Mouse (Mus musculus): ENCODE data around the gene Gpt2. TPM values are rescaled to one million over a fixed set of nuclear protein-coding genes. Genes with fewer than 3 reads are reported as not detected.

The Gpt2 gene
- total RNA-seq (2018; cell fraction: chromatin; rRNA removed), result 10 to 100 TPM in 5 of 26 experiments, 1 to 10 TPM in 21; 3.0 to 16.1 (median 7.1) TPM
- total RNA-seq (2018; cell fraction: cytosol; rRNA removed), result 1 to 10 TPM; 4.1 to 8.8 (median 5.9) TPM
- 10 to 100 TPM in 2 of 26 experiments, 1 to 10 TPM in 24; 3.7 to 13.5 (median 6.0) TPM for total RNA-seq (2018; cell fraction: nucleus; rRNA removed)
- polyA plus RNA-seq (2018), result 4.7 to 7.9 TPM (median 5.4 TPM) in 3 replicates

DNA sequence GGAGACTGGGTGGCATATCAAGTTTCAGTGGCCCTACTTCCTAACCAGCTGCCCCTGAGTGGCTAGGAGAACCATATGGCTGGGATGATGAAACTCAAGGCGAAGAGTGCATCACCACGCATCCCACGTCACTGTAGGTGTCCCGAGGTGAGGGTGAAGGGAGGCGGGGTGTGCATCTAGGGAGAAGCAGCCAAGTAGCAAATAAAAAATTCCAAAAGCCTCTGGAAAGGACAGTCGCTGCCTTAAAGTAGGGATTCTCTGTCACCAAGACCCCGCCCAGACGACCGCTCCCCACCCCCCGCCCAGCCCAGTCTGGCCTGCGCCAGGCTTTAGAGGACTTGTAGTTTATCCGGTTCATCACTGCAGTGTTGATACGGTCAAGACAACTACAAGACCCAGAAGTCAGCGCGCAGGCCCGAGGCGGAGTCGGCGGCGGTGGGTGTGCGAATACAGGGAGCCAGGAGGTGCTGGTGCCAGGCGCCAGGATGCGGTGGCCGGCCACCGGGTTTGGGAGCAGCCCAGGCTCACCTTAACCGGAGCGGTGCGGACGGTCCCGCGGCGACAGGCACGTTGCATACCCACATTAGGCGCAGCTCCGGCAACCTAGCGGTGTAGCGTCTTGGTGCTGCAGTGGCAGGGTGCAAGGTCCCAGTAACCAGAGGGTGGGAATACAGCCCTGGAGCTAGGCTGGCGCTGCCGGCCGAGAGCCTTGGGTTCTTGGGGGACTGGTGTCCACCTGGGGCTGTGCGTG, at the start of gene Gpt2:
Gene Gpt2, plus strand, starts transcription at position 452 of the 751 bp plus-strand sequence.
- no peaks in the 10 kb centered on the region for H3K79me2 ChIP-seq (ENCODE audit: inconsistent target)
- under 1% methylated on average over 41 of the region's 41 CpGs for WGBS (ENCODE audit: missing documents)
- no peaks in the 10 kb centered on the region for H3K36me3 ChIP-seq (ENCODE audit: inconsistent target)
- H3K4me3 ChIP-seq (ENCODE audit: inconsistent target), result peak within 1 kb of the TSS; percentile 50
- peak within 1 kb of the TSS; percentile 34 for H3K27ac ChIP-seq

DNA sequence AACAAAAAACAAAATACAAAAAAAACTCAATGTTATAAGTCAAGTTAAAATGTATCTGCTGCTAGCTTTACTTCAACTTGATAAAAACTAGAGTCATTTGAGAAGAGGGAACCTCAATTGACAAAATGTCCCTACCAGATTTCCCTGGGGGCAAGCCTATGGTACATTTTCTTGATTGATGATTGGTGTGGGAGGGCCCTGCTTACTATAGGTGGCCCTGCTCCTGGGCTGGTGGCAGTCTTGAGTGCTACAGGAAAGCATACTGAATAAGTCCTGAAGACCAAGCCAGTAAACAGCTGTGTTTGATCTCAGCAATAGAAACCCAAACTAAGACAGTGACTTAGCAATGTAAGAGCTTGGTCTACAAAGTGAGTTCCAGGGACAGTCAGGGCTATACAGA, 48.3 kb upstream of the Gpt2 start:
- Histone ChIP-seq H3K4me3 (ENCODE audit: inconsistent target) (no peak overlapping the region), H3K36me3 (ENCODE audit: inconsistent target) (no peaks in the 10 kb centered on the region), H3K79me2 (ENCODE audit: inconsistent target) (no peaks in the 10 kb centered on the region), H3K27ac (no peak overlapping the region)

GRCm38 (mm10) chr8:85445936-85446685, 46.3 kb upstream of the Gpt2 start:
- WGBS (ENCODE audit: missing documents), result 89% methylated on average over 15 of the region's 15 CpGs
- no peaks in the 10 kb centered on the region for H3K79me2 ChIP-seq (ENCODE audit: inconsistent target)
- no peak overlapping the region for H3K4me3 ChIP-seq (ENCODE audit: inconsistent target)
- no peak overlapping the region for H3K27ac ChIP-seq
- no peaks in the 10 kb centered on the region for H3K36me3 ChIP-seq (ENCODE audit: inconsistent target)

DNA sequence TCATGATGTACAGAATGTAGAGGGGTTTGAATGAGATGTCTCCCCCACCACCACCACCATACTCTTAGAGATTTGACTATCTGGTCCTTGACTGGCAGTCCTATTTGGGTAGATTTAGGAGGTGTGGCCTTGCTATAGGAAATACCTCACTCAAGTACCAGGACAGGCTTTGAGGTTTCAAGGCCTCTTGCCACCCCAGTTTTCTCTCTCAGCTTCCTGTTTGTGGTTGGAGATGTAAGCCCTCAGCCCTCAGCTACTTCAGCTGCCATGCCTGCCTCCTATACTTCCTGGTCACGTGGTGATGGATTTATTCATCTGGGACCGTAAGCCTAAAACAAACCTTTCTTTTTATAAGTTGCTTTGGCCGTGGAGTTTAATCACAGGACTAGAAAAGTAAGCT, 42.0 kb upstream of the Gpt2 start:
- Histone ChIP-seq H3K4me3 (ENCODE audit: inconsistent target) (no peak overlapping the region), H3K27ac (no peak overlapping the region), H3K79me2 (ENCODE audit: inconsistent target) (no peaks in the 10 kb centered on the region), H3K36me3 (ENCODE audit: inconsistent target) (no peaks in the 10 kb centered on the region)
- 71% methylated on average over 3 of the region's 3 CpGs for WGBS (ENCODE audit: missing documents)

GRCm38 (mm10) chr8:85452328-85452727, 40.0 kb upstream of the Gpt2 start:
- WGBS (ENCODE audit: missing documents), result 30% methylated on average over 12 of the region's 14 CpGs

GRCm38 (mm10) chr8:85453256-85453655, 39.1 kb upstream of the Gpt2 start:
- 92% methylated on average over 2 of the region's 2 CpGs for WGBS (ENCODE audit: missing documents)
- no peaks in the 10 kb centered on the region for H3K79me2 ChIP-seq (ENCODE audit: inconsistent target)

More at GRCm38 (mm10) chr8:85452328-85452727, 40.0 kb upstream of the Gpt2 start:
- Histone ChIP-seq H3K79me2 (ENCODE audit: inconsistent target) (no peaks in the 10 kb centered on the region), H3K27ac (no peak overlapping the region), H3K36me3 (ENCODE audit: inconsistent target) (no peaks in the 10 kb centered on the region), H3K4me3 (ENCODE audit: inconsistent target) (no peak overlapping the region)

DNA sequence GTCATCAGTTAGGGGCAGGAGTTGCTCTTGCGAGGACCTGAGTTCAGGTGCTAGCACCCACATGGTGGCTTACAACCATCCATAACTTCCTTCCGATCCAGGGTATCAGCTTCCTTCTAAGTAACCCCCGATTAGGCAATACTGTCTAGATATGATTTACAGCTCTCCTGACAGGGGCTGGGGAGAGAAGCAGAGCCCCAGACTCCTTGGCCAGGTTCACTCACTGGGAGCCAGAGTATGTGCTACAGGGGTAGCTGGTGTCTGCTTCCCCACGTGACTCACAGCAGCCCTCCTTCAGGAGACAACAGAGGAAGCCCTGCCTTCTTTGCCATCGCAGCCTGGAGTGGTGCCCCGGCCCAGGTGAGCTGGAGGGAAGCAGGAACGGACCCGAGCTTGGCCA, 37.6 kb upstream of the Gpt2 start:
- 72% methylated on average over 7 of the region's 8 CpGs for WGBS (ENCODE audit: missing documents)
- no peaks in the 10 kb centered on the region for H3K79me2 ChIP-seq (ENCODE audit: inconsistent target)
- no peak overlapping the region for H3K27ac ChIP-seq
- no peaks in the 10 kb centered on the region for H3K36me3 ChIP-seq (ENCODE audit: inconsistent target)
- H3K4me3 ChIP-seq (ENCODE audit: inconsistent target), result no peak overlapping the region

More at GRCm38 (mm10) chr8:85453256-85453655, 39.1 kb upstream of the Gpt2 start:
- Histone ChIP-seq H3K36me3 (ENCODE audit: inconsistent target) (no peaks in the 10 kb centered on the region), H3K4me3 (ENCODE audit: inconsistent target) (no peak overlapping the region), H3K27ac (no peak overlapping the region)

DNA sequence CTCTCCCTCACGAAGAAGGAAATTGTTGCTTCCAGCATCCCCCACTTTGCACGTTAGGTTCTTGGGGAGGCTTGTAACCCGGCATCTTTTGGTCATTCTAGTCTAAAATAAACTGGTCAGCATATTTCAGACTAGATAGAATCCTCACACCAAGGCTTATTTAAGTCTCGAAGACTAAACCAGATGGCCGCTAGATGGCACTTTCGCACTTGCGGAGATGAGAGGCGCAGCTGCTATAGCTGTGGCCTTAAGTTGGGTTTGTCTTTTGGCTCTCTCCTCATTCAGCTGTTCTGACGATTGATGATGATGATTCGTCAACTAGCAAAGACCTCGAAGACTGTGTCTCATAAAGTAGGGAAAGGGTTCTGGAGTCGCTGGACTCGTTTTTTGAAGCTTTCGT, 35.8 kb upstream of the Gpt2 start:
- Histone ChIP-seq H3K4me3 (ENCODE audit: inconsistent target) (no peak overlapping the region), H3K36me3 (ENCODE audit: inconsistent target) (no peaks in the 10 kb centered on the region), H3K79me2 (ENCODE audit: inconsistent target) (no peaks in the 10 kb centered on the region), H3K27ac (no peak overlapping the region)
- 16% methylated on average over 14 of the region's 14 CpGs for WGBS (ENCODE audit: missing documents)

- Histone ChIP-seq H3K36me3 (ENCODE audit: inconsistent target) (no peaks in the 10 kb centered on the region), H3K4me3 (ENCODE audit: inconsistent target) (no peak overlapping the region), H3K27ac (no peak overlapping the region), H3K79me2 (ENCODE audit: inconsistent target) (no peaks in the 10 kb centered on the region)
- 38% methylated on average over 3 of the region's 3 CpGs for WGBS (ENCODE audit: missing documents)
Measured at GRCm38 (mm10) chr8:85459582-85459981, 32.8 kb upstream of the Gpt2 start.

GRCm38 (mm10) chr8:85460804-85461203, 31.6 kb upstream of the Gpt2 start:
- WGBS (ENCODE audit: missing documents), result 80% methylated on average over 5 of the region's 5 CpGs
- H3K79me2 ChIP-seq (ENCODE audit: inconsistent target), result no peaks in the 10 kb centered on the region
- H3K36me3 ChIP-seq (ENCODE audit: inconsistent target), result no peaks in the 10 kb centered on the region
- H3K27ac ChIP-seq, result no peak overlapping the region
- H3K4me3 ChIP-seq (ENCODE audit: inconsistent target), result no peak overlapping the region

- Histone ChIP-seq H3K79me2 (ENCODE audit: inconsistent target) (no peaks in the 10 kb centered on the region), H3K27ac (no peak overlapping the region), H3K36me3 (ENCODE audit: inconsistent target) (no peaks in the 10 kb centered on the region), H3K4me3 (ENCODE audit: inconsistent target) (no peak overlapping the region)
- WGBS (ENCODE audit: missing documents), result 93% methylated on average over 3 of the region's 3 CpGs
Measured at GRCm38 (mm10) chr8:85461377-85461776, 31.0 kb upstream of the Gpt2 start.

- WGBS (ENCODE audit: missing documents), result 100% methylated on average over 1 of the region's 1 CpGs
- Histone ChIP-seq H3K27ac (no peak overlapping the region), H3K79me2 (ENCODE audit: inconsistent target) (no peaks in the 10 kb centered on the region)
Measured at GRCm38 (mm10) chr8:85462441-85462840, 29.9 kb upstream of the Gpt2 start.

DNA sequence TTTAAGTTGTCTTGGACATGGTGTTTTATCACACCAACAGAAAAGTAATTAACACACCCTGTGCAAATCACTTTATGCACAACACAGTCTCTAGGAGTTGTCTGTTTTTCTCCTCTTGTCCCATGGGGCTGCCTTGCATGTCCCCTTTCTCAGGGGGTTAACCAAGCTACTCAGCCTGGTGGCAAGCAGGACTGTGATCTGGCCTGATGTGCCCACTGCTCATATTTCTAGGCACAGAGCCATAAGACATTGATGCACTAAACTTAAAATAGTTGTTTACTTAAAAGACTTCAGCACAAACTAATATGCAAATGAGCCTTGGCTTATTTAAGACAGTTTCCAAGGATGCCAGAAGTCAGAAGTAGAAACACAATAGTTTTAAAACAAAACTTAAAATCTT, 28.1 kb upstream of the Gpt2 start:
- Histone ChIP-seq H3K79me2 (ENCODE audit: inconsistent target) (no peaks in the 10 kb centered on the region), H3K4me3 (ENCODE audit: inconsistent target) (no peak overlapping the region), H3K36me3 (ENCODE audit: inconsistent target) (no peaks in the 10 kb centered on the region), H3K27ac (no peak overlapping the region)

More at GRCm38 (mm10) chr8:85462441-85462840, 29.9 kb upstream of the Gpt2 start:
- Histone ChIP-seq H3K4me3 (ENCODE audit: inconsistent target) (no peak overlapping the region), H3K36me3 (ENCODE audit: inconsistent target) (no peaks in the 10 kb centered on the region)

- Histone ChIP-seq H3K4me3 (ENCODE audit: inconsistent target) (no peak overlapping the region), H3K36me3 (ENCODE audit: inconsistent target) (no peaks in the 10 kb centered on the region), H3K27ac (no peak overlapping the region), H3K79me2 (ENCODE audit: inconsistent target) (no peaks in the 10 kb centered on the region)
- WGBS (ENCODE audit: missing documents), result 92% methylated on average over 4 of the region's 4 CpGs
Measured at GRCm38 (mm10) chr8:85466056-85466455, 26.3 kb upstream of the Gpt2 start.

DNA sequence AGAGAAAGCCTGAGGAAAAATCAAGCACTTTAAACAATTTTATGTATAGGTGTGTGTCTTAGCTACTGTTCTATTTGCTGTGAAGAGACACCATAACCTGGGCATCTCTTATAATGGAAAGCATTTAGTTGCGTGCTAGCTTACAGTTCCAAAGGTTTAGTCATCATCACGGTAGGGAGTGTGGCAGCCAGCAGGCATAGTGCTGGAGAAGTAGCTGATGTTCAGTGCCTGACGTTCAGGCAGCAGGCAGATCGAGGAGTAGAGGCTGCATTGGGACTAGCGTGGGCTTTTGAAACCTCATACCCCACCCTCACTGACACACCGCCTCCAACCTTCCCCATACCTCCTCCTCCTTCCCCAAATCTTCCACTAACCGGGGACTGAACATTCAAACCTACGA, 21.6 kb upstream of the Gpt2 start:
- WGBS (ENCODE audit: missing documents), result 91% methylated on average over 6 of the region's 8 CpGs
- Histone ChIP-seq H3K27ac (no peak overlapping the region), H3K36me3 (ENCODE audit: inconsistent target) (no peaks in the 10 kb centered on the region), H3K4me3 (ENCODE audit: inconsistent target) (no peak overlapping the region), H3K79me2 (ENCODE audit: inconsistent target) (no peaks in the 10 kb centered on the region)
